Mouse (Mus musculus) liver, embryonic 13.5 days (tissue): ENCODE results near the gene Gal3st2. TPM values are rescaled to one million over a fixed set of nuclear protein-coding genes. Genes with fewer than 3 reads are reported as not detected.
"Not testable (repeated sequence)": the region's sequence is repeated elsewhere in the genome, so short reads cannot be mapped to it uniquely, and the experiment has no call there.

Experiments used
- ATAC-seq: fragments of 200-750 bp; cut with Nextera tagmentation; 2 replicates; pipeline ENCODE4 v1.8.0; 2017; ENCODE audit warnings: low read depth, mild to moderate bottlenecking, moderate number of reproducible peaks, moderate library complexity
- DNase-seq: peaks from one replicate; pipeline ENCODE4 v3.0.0; 2022
- H3K27ac ChIP-seq: fragments of 300-500 bp; sonication (generic); 2 replicates; pipeline ENCODE4 v1.5.1; 2015; ENCODE audit warnings: moderate library complexity, mild to moderate bottlenecking, inconsistent platforms
- H3K27me3 ChIP-seq: fragments of 300-500 bp; sonication (generic); 2 replicates; pipeline ENCODE4 v1.6.1; 2015; ENCODE audit warnings: mild to moderate bottlenecking, inconsistent platforms
- H3K36me3 ChIP-seq: fragments of 300-500 bp; sonication (generic); 2 replicates; pipeline ENCODE4 v1.6.1; 2015; ENCODE audit warnings: mild to moderate bottlenecking, inconsistent platforms
- H3K4me1 ChIP-seq: fragments of 300-500 bp; sonication (generic); replicated peaks from 2 replicates; pipeline ENCODE4 v1.6.1; 2015; ENCODE audit warnings: inconsistent platforms
- H3K4me2 ChIP-seq: fragments of 300-500 bp; sonication (generic); 2 replicates; pipeline ENCODE4 v1.6.1; 2015; ENCODE audit warnings: inconsistent platforms, mild to moderate bottlenecking, moderate library complexity
- H3K4me3 ChIP-seq: fragments of 300-500 bp; sonication (generic); replicated peaks from 2 replicates; pipeline ENCODE4 v1.5.1; 2015; ENCODE audit warnings: mild to moderate bottlenecking, inconsistent platforms
- H3K9ac ChIP-seq: fragments of 300-500 bp; sonication (generic); 2 replicates; pipeline ENCODE4 v1.6.1; 2015; ENCODE audit warnings: mild to moderate bottlenecking, inconsistent platforms
- H3K9me3 ChIP-seq: fragments of 300-500 bp; sonication (generic); replicated peaks from 2 replicates; pipeline ENCODE4 v1.6.1; 2016; ENCODE audit warnings: inconsistent platforms
- WGBS: fragments of 180-500 bp; shearing (Covaris S2); methylation state at CpG from one replicate; pipeline ENCODE4 v1.1.7; 2015; ENCODE audit not compliant: insufficient replicate concordance; 5-methylcytosine and 5-hydroxymethylcytosine counted together
- polyA plus RNA-seq: library from polyadenylated mRNA; unstranded; fragments of >200 nt; fragmentation: Nextera tagmentation; extraction: Ambion mirVana; gene quantifications from 2 replicates; pipeline ENCODE4 v1.2.1, GENCODE M21; 2015

Gene Gal3st2
- polyA plus RNA-seq, 1 experiment from 2014 or later = not detected

GRCm38 (mm10) chr1:93922609-93923008, 61.5 kb downstream of the Gal3st2 start:
- not testable (repeated sequence) for ATAC-seq, DNase-seq
- 38% methylated on average over 3 of the region's 3 CpGs for WGBS

GRCm38 (mm10) chr1:93923098-93923497, 62.0 kb downstream of the Gal3st2 start:
- 35% methylated on average over 2 of the region's 2 CpGs for WGBS
- not testable (repeated sequence) for H3K4me2 ChIP-seq, H3K9me3 ChIP-seq, H3K9ac ChIP-seq, DNase-seq, H3K27me3 ChIP-seq, H3K27ac ChIP-seq, H3K4me1 ChIP-seq, H3K36me3 ChIP-seq, ATAC-seq, H3K4me3 ChIP-seq

More at GRCm38 (mm10) chr1:93922609-93923008, 61.5 kb downstream of the Gal3st2 start:
- not testable (repeated sequence) for H3K4me1 ChIP-seq, H3K4me3 ChIP-seq, H3K27ac ChIP-seq, H3K36me3 ChIP-seq, H3K9ac ChIP-seq, H3K4me2 ChIP-seq, H3K9me3 ChIP-seq, H3K27me3 ChIP-seq

Other genes starting within 250 kb of the Gal3st2 start
- 46.1 and 46.4 TPM in 2 replicates for gene Stk25, start 202.6 kb upstream of the Gal3st2 start, polyA plus RNA-seq
- gene Bok, start 175.6 kb upstream of the Gal3st2 start, polyA plus RNA-seq = 3.6 and 5.0 TPM in 2 replicates
- 64.6 and 76.8 TPM in 2 replicates for gene Atg4b, start 109.8 kb upstream of the Gal3st2 start, polyA plus RNA-seq
- gene Thap4, start 106.4 kb upstream of the Gal3st2 start, polyA plus RNA-seq = 16.1 TPM in 2 replicates
- 169 and 181 TPM in 2 replicates for gene Dtymk, start 59.4 kb upstream of the Gal3st2 start, polyA plus RNA-seq
- gene Ing5, start 57.3 kb upstream of the Gal3st2 start, polyA plus RNA-seq = 12.3 and 13.0 TPM in 2 replicates
- 5.8 and 6.1 TPM in 2 replicates for gene D2hgdh, start 36.4 kb upstream of the Gal3st2 start, polyA plus RNA-seq
- gene Gal3st2b, start 57.0 kb downstream of the Gal3st2 start, polyA plus RNA-seq = not detected in 2 replicates
- not detected in 2 replicates for gene Gal3st2c, start 129.2 kb downstream of the Gal3st2 start, polyA plus RNA-seq
- not detected in 2 replicates for gene Neu4, start 159.1 kb downstream of the Gal3st2 start, polyA plus RNA-seq
- gene Pdcd1, start 191.2 kb downstream of the Gal3st2 start, polyA plus RNA-seq = not detected in 2 replicates